Mouse (Mus musculus) forebrain, postnatal 0 days (tissue): ENCODE results near the gene Nf1. TPM values are rescaled to one million over a fixed set of nuclear protein-coding genes. Genes with fewer than 3 reads are reported as not detected.
A peak's percentile ranks its signal among the peaks of the same experiment; 100 is the strongest.
"Not testable (repeated sequence)": the region's sequence is repeated elsewhere in the genome, so short reads cannot be mapped to it uniquely, and the experiment has no call there.

Experiments
- ATAC-seq: fragments of 200-750 bp; cut with Nextera tagmentation; 2 replicates; pipeline ENCODE4 v1.8.0; 2017; ENCODE audit warnings: mild to moderate bottlenecking, moderate library complexity
- DNase-seq: peaks from one replicate; pipeline ENCODE4 v3.0.0-alpha.2; 2015
- H3K27ac ChIP-seq: fragments of 300-500 bp; sonication (generic); 2 replicates; pipeline ENCODE4 v1.5.1; 2014; ENCODE audit warnings: low read depth, mild to moderate bottlenecking, antibody characterized with exemption, low read length, moderate library complexity, mixed read lengths
- H3K27me3 ChIP-seq: fragments of 300-500 bp; sonication (generic); 2 replicates; pipeline ENCODE4 v1.6.1; 2014; ENCODE audit warnings: mild to moderate bottlenecking, low read length, mixed read lengths; ENCODE audit not compliant: insufficient read depth
- H3K36me3 ChIP-seq: fragments of 300-500 bp; sonication (generic); 2 replicates; pipeline ENCODE4 v1.6.1; 2014; ENCODE audit warnings: mild to moderate bottlenecking, moderate library complexity; ENCODE audit not compliant: insufficient read depth
- H3K4me1 ChIP-seq: fragments of 300-500 bp; sonication (generic); 2 replicates; pipeline ENCODE4 v1.6.1; 2014; ENCODE audit warnings: antibody characterized with exemption; ENCODE audit not compliant: insufficient read depth
- H3K4me2 ChIP-seq: fragments of 300-500 bp; sonication (generic); 2 replicates; pipeline ENCODE4 v1.6.1; 2014; ENCODE audit warnings: low read depth, mild to moderate bottlenecking, moderate library complexity
- H3K4me3 ChIP-seq: fragments of 300-500 bp; sonication (generic); 2 replicates; pipeline ENCODE4 v1.5.1; 2014; ENCODE audit warnings: low read depth, low read length, mixed read lengths
- H3K9ac ChIP-seq: fragments of 300-500 bp; sonication (generic); 2 replicates; pipeline ENCODE4 v1.6.1; 2014; ENCODE audit warnings: mild to moderate bottlenecking
- H3K9me3 ChIP-seq: fragments of 300-500 bp; sonication (generic); 2 replicates; pipeline ENCODE4 v1.6.1; 2016; ENCODE audit warnings: low read length
- CTCF ChIP-seq: sonication (generic); IDR thresholded peaks from 2 replicates; pipeline ENCODE4 v1.5.1; 2016; ENCODE audit warnings: antibody characterized with exemption, control low read depth, low read depth
- WGBS: fragments of 180-500 bp; shearing (Covaris S2); extraction: QIAGEN DNeasy Blood & Tissue Kit; methylation state at CpG from one replicate; pipeline ENCODE4 v1.1.7; 2014; 5-methylcytosine and 5-hydroxymethylcytosine counted together
- polyA plus RNA-seq: library from polyadenylated mRNA; unstranded; fragments of >200 nt; fragmentation: Nextera tagmentation; extraction: Ambion mirVana; gene quantifications from 2 replicates; pipeline ENCODE4 v1.2.1, GENCODE M21; 2015
- total RNA-seq: library from RNA; depleted of rRNA; stranded (reverse); fragments of >200 nt; gene quantifications from 2 replicates; pipeline ENCODE4 v1.2.3, GENCODE M21; 2014

The Nf1 gene
- total and polyA plus RNA-seq, 2 experiments from 2014 or later = 5.5 to 72.6 TPM

- Histone ChIP-seq H3K4me1 (no peaks in the 10 kb centered on the region), H3K36me3 (no peaks in the 10 kb centered on the region), H3K4me3 (no peak within 1 kb of the TSS), H3K9ac (no peak within 1 kb of the TSS), H3K27me3 (no peaks in the 10 kb centered on the region), H3K27ac (no peak within 1 kb of the TSS), H3K9me3 (no peaks in the 10 kb centered on the region), H3K4me2 (no peak within 1 kb of the TSS)
- no peak for TF ChIP-seq CTCF
- 83% methylated on average over 5 of the region's 5 CpGs for WGBS
- no peak for DNase-seq
- ATAC-seq = no peak
These were observed 42.5 kb upstream of the Nf1 start, which contains the start of gene Gm9964 for GRCm38 (mm10) chr11:79296856-79297491. Gene Gm9964, minus strand, starts transcription at chr11:79296906.

DNA sequence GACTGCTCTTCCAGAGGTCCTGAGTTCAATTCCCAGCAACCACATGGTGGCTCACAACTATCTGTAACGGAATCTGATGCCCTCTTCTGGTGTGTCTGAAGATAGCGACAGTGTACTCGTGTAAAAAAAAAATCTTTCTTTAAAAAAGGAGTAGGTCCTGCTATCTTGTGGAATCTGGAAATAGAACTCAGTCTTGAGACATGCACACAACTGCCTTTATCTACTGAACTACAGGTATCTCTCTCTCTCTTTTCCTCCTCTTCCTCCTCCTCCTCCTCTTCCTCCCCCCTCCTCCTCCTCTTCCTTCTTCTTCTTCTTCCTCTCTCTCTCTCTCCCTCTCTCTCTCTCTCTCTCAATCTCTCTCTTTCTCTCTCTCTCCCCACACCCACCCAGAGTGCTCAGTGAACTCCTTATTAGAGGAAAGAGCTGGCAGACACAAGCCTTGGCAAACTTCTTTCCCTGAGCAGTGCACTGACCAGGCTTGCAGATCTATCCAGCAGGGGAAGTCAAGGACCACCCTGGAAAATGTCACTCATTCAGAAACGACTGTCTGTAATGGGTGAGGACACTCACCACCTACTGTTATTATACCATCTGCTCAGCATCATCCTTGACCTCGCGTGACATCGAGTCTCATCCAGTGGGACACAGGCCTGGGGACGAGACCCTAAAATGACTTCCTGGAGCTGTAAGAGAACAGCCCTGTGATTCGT lies 39.6 kb upstream of the Nf1 start:
- Histone ChIP-seq H3K4me1 (no peaks in the 10 kb centered on the region), H3K9ac (no peak overlapping the region), H3K36me3 (no peaks in the 10 kb centered on the region), H3K27ac (no peak overlapping the region), H3K27me3 (no peaks in the 10 kb centered on the region), H3K4me2 (no peak overlapping the region), H3K4me3 (no peak overlapping the region), H3K9me3 (no peaks in the 10 kb centered on the region)
- no peak for DNase-seq
- 79% methylated on average over 9 of the region's 9 CpGs for WGBS
- no peak for ATAC-seq
- peak; percentile 42 for TF ChIP-seq CTCF

DNA sequence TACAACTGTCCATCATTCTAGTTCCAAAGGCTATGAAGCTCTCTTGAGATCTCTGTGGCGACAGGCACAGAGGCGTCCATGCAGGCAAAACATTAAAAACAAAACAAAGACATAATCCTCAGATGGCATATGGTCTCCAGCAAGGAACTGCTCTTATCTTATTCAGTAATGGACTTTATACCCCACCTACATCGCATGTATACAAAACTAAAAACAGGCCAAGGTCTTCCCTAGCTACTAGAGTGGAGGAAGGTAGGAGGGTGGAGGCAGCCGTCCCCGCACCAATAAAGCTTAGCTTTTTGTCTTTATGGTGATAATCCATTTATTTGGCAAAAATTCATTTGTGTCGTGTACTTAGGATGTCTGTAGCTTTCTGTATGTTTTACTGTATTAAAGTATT lies 36.4 kb upstream of the Nf1 start:
- DNase-seq (no peak), ATAC-seq (no peak)
- H3K36me3 ChIP-seq = no peaks in the 10 kb centered on the region
- no peak overlapping the region for H3K4me2 ChIP-seq
- H3K4me3 ChIP-seq = no peak overlapping the region
- TF ChIP-seq CTCF = no peak
- H3K4me1 ChIP-seq = peaks cover 6% of the 10 kb centered on the region; the same call in 1 of the 2 replicates
- no peaks in the 10 kb centered on the region for H3K27me3 ChIP-seq
- no peaks in the 10 kb centered on the region for H3K9me3 ChIP-seq
- H3K27ac ChIP-seq = no peak overlapping the region
- WGBS = 74% methylated on average over 6 of the region's 6 CpGs
- H3K9ac ChIP-seq = no peak overlapping the region

DNA sequence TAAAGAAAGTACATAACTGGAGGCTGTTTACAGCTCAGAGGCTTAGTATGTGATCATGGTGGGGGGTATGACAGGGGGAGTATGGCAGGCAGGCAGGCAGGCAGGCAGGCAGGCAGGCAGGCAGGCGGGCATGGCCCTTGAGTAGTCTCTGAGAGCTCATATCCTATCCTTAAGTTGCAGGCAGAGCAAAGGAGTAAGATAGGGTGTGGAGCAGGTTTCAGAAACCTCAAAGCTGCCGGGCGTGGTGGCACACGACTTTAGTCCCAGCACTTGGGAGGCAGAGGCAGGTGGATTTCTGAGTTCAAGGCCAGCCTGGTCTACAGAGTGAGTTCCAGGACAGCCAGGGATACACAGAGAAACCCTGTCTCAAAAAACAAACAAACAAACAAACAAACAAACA lies 35.2 kb upstream of the Nf1 start:
- ATAC-seq, H3K4me2 ChIP-seq, H3K9me3 ChIP-seq, H3K27ac ChIP-seq, H3K9ac ChIP-seq, H3K4me3 ChIP-seq, H3K4me1 ChIP-seq, H3K36me3 ChIP-seq, DNase-seq, H3K27me3 ChIP-seq: not testable (repeated sequence)
- WGBS = 90% methylated on average over 4 of the region's 4 CpGs

DNA sequence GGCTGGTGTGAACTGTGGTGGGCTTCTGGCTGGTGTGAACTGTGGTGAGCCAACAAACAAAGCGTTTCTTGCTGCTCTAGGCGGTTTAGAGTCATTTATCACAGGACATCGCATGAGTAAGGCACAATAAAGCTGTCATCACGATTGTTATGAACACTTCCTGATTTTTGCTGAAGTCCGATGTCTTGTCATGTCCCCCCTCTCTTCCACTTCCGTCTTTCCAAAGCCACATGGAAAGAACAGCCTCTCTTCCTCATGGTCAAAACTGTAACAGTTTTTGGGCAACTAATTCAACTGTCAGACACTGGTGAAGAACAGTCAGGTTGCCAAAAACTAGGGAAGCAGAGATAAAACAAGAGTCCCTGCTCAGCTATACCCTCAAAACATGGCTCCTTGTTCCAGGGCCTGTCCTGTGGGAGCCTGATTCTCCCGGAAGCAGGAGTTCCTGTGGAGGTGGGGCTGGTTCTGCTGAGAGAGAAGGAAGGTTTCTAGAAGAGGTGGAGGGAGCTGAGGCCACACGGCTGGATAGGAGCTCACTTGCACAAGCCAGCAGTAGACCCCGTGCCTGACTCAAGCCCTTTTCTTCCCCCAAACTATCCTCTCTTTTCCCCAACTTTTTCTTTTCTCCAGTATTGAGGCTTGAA lies 33.7 kb upstream of the Nf1 start:
- H3K4me1 ChIP-seq = peaks cover 6% of the 10 kb centered on the region; the same call in 1 of the 2 replicates
- H3K4me3 ChIP-seq = no peak overlapping the region
- H3K36me3 ChIP-seq = no peaks in the 10 kb centered on the region
- ATAC-seq (no peak), DNase-seq (no peak)
- no peaks in the 10 kb centered on the region for H3K27me3 ChIP-seq
- H3K9ac ChIP-seq = no peak overlapping the region
- no peak overlapping the region for H3K4me2 ChIP-seq
- TF ChIP-seq CTCF = no peak
- H3K9me3 ChIP-seq = no peaks in the 10 kb centered on the region
- H3K27ac ChIP-seq = no peak overlapping the region
- WGBS = 88% methylated on average over 9 of the region's 9 CpGs

GRCm38 (mm10) chr11:79306510-79306909 lies 33.0 kb upstream of the Nf1 start:
- Histone ChIP-seq H3K9me3 (no peaks in the 10 kb centered on the region), H3K4me1 (peaks cover 6% of the 10 kb centered on the region; the same call in 1 of the 2 replicates), H3K4me3 (no peak overlapping the region), H3K4me2 (no peak overlapping the region), H3K9ac (no peak overlapping the region), H3K27ac (peak overlapping the region; percentile 57; the same call in 1 of the 2 replicates), H3K27me3 (no peaks in the 10 kb centered on the region), H3K36me3 (no peaks in the 10 kb centered on the region)
- DNase-seq (no peak), ATAC-seq (no peak)
- TF ChIP-seq CTCF = no peak
- WGBS = 13% methylated on average over 7 of the region's 7 CpGs

DNA sequence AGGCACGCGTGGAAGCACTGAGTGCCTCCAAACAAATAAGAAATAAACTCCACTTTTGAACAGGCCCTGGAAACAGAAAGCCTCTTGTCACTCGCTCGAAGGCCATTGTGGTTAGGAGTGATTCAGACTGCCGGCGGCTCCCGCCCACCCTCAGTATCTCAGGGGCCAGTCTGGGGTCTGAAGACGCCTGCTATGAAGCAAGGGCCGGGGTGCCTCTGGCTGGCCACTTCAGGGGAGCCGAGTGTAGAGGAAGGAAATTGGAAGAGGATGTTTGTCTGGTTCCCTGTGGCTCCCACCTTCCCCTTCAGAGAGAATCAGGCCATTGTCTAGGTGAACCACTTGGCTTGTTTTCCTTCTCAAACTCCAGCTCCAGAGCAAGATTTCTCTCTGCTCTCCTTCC lies 32.5 kb upstream of the Nf1 start:
- Histone ChIP-seq H3K4me2 (no peak overlapping the region), H3K27me3 (no peaks in the 10 kb centered on the region), H3K4me3 (no peak overlapping the region), H3K4me1 (peaks cover 6% of the 10 kb centered on the region; the same call in 1 of the 2 replicates), H3K27ac (peak overlapping the region; percentile 57), H3K36me3 (no peaks in the 10 kb centered on the region), H3K9ac (no peak overlapping the region), H3K9me3 (no peaks in the 10 kb centered on the region)
- DNase-seq = no peak
- ATAC-seq = no peak
- WGBS = 9% methylated on average over 10 of the region's 10 CpGs
- no peak for TF ChIP-seq CTCF
